Mouse (Mus musculus) limb, embryonic 14.5 days (tissue): Measurements from ENCODE around the gene Csf3. TPM values are rescaled to one million over a fixed set of nuclear protein-coding genes. Genes with fewer than 3 reads are reported as not detected.
A peak's percentile ranks its signal among the peaks of the same experiment; 100 is the strongest.

Experiments
- ATAC-seq: fragments of 200-750 bp; cut with Nextera tagmentation; 2 replicates; pipeline ENCODE4 v1.8.0; 2017; ENCODE audit warnings: low read depth, moderate number of reproducible peaks, moderate TSS enrichment; ENCODE audit not compliant: low FRiP score
- DNase-seq: peaks from one replicate; pipeline ENCODE4 v3.0.0-alpha.2; 2015; ENCODE audit warnings: low spot score
- H3K27ac ChIP-seq: fragments of 300-500 bp; sonication (generic); replicated peaks from 2 replicates; pipeline ENCODE4 v1.5.1; 2014; ENCODE audit warnings: low read depth, mild to moderate bottlenecking, low read length, moderate library complexity, mixed read lengths
- H3K27me3 ChIP-seq: fragments of 300-500 bp; sonication (generic); 2 replicates; pipeline ENCODE4 v1.6.1; 2014; ENCODE audit warnings: low read length, mixed read lengths; ENCODE audit not compliant: control insufficient read depth, insufficient read depth
- H3K36me3 ChIP-seq: fragments of 300-500 bp; sonication (generic); 2 replicates; pipeline ENCODE4 v1.6.1; 2014; ENCODE audit warnings: mild to moderate bottlenecking, low read length, moderate library complexity, mixed read lengths; ENCODE audit not compliant: control insufficient read depth, insufficient read depth
- H3K4me1 ChIP-seq: fragments of 300-500 bp; sonication (generic); 2 replicates; pipeline ENCODE4 v1.6.1; 2014; ENCODE audit warnings: antibody characterized with exemption, low read length, mixed read lengths; ENCODE audit not compliant: control insufficient read depth, insufficient read depth
- H3K4me2 ChIP-seq: fragments of 300-500 bp; sonication (generic); replicated peaks from 2 replicates; pipeline ENCODE4 v1.6.1; 2014; ENCODE audit warnings: low read depth, mild to moderate bottlenecking, low read length, moderate library complexity; ENCODE audit not compliant: severe bottlenecking
- H3K4me3 ChIP-seq: fragments of 300-500 bp; sonication (generic); replicated peaks from 2 replicates; pipeline ENCODE4 v1.5.1; 2014; ENCODE audit warnings: low read length
- H3K9ac ChIP-seq: fragments of 300-500 bp; sonication (generic); 2 replicates; pipeline ENCODE4 v1.6.1; 2014; ENCODE audit warnings: mild to moderate bottlenecking, low read depth, low read length, moderate library complexity; ENCODE audit not compliant: severe bottlenecking
- H3K9me3 ChIP-seq: fragments of 300-500 bp; sonication (generic); 2 replicates; pipeline ENCODE4 v1.6.1; 2016; ENCODE audit warnings: low read length; ENCODE audit not compliant: control insufficient read depth
- POLR2A ChIP-seq: fragments of 200-500 bp; IDR thresholded peaks from 2 replicates; pipeline ENCODE4 v1.8.0; 2012; ENCODE audit warnings: inconsistent platforms, mild to moderate bottlenecking, moderate library complexity, borderline replicate concordance; ENCODE audit not compliant: insufficient read depth, insufficient read length; ENCODE audit errors: extremely low read depth
- WGBS: fragments of 180-500 bp; shearing (Covaris S2); extraction: QIAGEN DNeasy Blood & Tissue Kit; methylation state at CpG from one replicate; pipeline ENCODE4 v1.1.7; 2014; 5-methylcytosine and 5-hydroxymethylcytosine counted together
- polyA plus RNA-seq, 2 experiments: library from polyadenylated mRNA; depleted of rRNA in 1 of 2; stranded (reverse) in 1 of 2; unstranded in 1 of 2; fragments of >200 nt; fragmentation: Nextera tagmentation in 1 of 2; extraction: Ambion mirVana in 1 of 2; gene quantifications; 2 replicates each; pipeline versions ENCODE4 v1.2.1 to v1.2.3; 2012 to 2014

Gene Csf3
- polyA plus RNA-seq, 2 experiments, result 0.11 TPM; not detected in 1

DNA sequence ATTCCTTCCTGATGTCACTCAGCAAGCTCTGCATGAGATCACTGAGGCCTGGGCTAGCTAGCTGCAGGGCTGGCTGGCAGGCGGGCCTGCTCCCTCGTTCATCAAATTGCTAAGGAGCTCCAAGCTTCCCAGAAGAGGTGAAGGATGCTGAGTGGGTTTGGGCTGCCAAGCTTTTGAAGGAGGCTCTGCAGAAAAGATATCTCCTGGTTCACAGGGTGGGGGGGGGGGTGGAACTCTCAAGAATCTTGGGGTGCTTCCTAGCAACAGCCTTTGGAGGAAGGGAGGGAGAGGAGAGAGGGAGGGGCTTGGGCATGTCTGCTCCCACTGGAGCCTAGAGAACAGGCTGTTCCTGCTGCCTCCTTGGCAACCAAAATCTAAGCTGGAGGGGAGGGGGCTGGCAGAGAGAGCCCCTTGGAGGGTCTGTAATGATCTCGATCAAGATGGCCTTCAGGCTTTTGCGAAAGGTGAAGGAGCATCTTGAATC lies 37.4 kb downstream of the Csf3 start:
- Histone ChIP-seq H3K4me3 (no peak overlapping the region), H3K27me3 (no peaks in the 10 kb centered on the region), H3K36me3 (no peaks in the 10 kb centered on the region), H3K4me2 (no peak overlapping the region), H3K27ac (no peak overlapping the region), H3K4me1 (peaks cover 21% of the 10 kb centered on the region), H3K9ac (no peak overlapping the region), H3K9me3 (no peaks in the 10 kb centered on the region)
- ATAC-seq (no peak), DNase-seq (no peak)
- TF ChIP-seq POLR2A, result no peak
- WGBS, result 55% methylated on average over 4 of the region's 4 CpGs

- H3K36me3 ChIP-seq, result no peaks in the 10 kb centered on the region
- WGBS, result 85% methylated on average over 7 of the region's 9 CpGs
- no peak overlapping the region for H3K4me3 ChIP-seq
- no peak overlapping the region for H3K27ac ChIP-seq
- no peak for TF ChIP-seq POLR2A
- ATAC-seq, result no peak
- DNase-seq, result no peak
- no peaks in the 10 kb centered on the region for H3K27me3 ChIP-seq
- peaks cover 26% of the 10 kb centered on the region for H3K4me1 ChIP-seq
- H3K9ac ChIP-seq, result no peak overlapping the region
- no peak overlapping the region for H3K4me2 ChIP-seq
- H3K9me3 ChIP-seq, result no peaks in the 10 kb centered on the region
Observed at GRCm38 (mm10) chr11:98738925-98739324, 37.9 kb downstream of the Csf3 start.

DNA sequence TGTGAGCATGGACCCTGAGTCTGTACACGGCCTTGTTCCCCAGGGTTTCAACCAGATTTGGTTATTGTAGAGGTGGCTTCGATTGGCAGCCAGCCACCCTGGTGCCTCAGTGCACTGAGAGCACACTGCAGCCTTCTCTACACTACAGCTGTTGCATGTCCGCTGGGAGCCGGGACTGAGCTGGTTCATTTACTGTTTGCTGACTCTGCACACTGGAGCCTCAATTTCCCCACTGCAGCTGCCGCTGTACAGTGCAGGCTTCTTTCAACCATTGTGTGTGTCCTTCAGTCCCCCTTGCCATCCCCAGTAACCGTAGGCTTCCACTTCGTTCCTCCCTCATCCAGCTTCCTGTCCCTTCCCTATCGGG lies 38.9 kb downstream of the Csf3 start:
- H3K27ac ChIP-seq, result peak overlapping the region; percentile 72
- ATAC-seq (no peak), DNase-seq (no peak)
- peak overlapping the region; percentile 71 for H3K4me2 ChIP-seq
- H3K9ac ChIP-seq, result peak overlapping the region; percentile 34; the same call in 1 of the 2 replicates
- no peaks in the 10 kb centered on the region for H3K36me3 ChIP-seq
- H3K27me3 ChIP-seq, result no peaks in the 10 kb centered on the region
- peaks cover 36% of the 10 kb centered on the region for H3K4me1 ChIP-seq
- H3K9me3 ChIP-seq, result no peaks in the 10 kb centered on the region
- WGBS, result 9% methylated on average over 8 of the region's 8 CpGs
- peak overlapping the region; percentile 91 for H3K4me3 ChIP-seq
- TF ChIP-seq POLR2A, result no peak

DNA sequence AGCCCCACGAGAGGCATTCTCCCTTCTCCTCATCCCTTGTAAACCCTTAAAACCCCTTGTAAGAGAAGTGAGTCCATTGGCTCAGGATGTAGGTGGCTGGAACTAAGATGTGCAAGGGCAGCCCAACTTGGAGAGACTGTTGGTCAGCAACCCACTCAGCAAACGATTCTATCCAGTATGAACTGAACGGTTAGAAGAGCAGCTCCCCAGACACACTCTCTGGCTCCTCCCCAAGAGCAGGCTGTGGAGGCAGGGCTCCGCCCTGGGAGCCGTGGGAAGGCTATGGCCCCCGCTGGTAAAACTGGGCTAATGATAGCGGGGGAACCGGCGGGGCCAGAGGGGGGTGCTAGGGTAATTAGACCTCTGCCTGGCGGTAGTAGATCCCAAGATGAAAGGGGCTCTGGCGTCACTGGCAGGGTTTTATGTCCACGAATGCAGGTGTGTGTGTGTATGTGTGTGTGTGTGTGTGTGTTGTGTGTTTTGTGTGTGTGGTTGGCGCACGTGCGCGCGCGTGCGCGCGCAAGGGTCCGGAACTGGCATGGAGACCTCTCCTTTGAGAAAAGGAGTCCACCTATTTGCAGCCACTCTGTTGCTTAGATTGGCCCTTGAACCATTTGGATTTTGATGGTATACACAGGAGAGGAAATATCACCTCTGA lies 39.5 kb downstream of the Csf3 start, which contains the start of gene Thra:
Gene Thra (plus strand): TSS at position 246 of the 658 bp plus-strand sequence.
- 0 out of 2 replicates have a peak, but pooled peaks have one; percentile 25 for TF ChIP-seq POLR2A
- Histone ChIP-seq H3K9me3 (no peaks in the 10 kb centered on the region), H3K4me1 (peaks cover 40% of the 10 kb centered on the region), H3K9ac (peak within 1 kb of the TSS; percentile 88), H3K4me2 (peak within 1 kb of the TSS; percentile 71), H3K27ac (peak within 1 kb of the TSS; percentile 81), H3K27me3 (no peaks in the 10 kb centered on the region), H3K4me3 (peak within 1 kb of the TSS; percentile 91), H3K36me3 (no peaks in the 10 kb centered on the region)
- DNase-seq (peak; percentile 71), ATAC-seq (peak; percentile 38; the same call in 1 of the 2 replicates)
- under 1% methylated on average over 22 of the region's 22 CpGs for WGBS

DNA sequence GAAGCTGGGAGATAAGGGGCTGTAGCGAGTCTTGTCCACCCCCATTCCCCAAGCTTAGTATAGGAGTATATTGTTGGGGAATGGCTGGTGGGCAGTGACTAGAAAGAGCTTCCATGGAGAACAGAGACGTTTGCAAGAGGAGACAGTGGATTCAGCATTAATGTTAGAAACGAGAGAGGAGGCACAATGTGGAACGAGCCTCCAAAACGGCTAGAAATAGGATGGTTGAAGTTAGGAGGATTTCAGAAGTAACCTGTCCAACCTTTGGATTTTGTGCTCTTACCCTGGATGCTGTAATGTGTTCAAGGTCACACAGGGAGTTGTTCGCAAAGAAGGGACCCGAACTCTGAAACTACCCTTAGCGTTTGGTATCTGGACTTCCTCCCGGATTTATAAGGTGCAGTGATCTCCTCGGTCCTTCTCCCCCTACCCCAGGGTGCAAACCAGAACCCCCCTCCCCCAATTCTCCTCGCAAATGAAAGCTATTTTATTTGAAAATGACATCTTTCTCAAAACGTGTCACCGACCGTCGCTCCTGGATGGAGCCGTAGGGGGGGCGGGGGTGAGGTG lies 40.1 kb downstream of the Csf3 start:
- no peaks in the 10 kb centered on the region for H3K27me3 ChIP-seq
- DNase-seq (peak; percentile 3), ATAC-seq (0 out of 2 replicates have a peak, but pooled peaks have one; percentile 8)
- H3K4me2 ChIP-seq, result peak overlapping the region; percentile 71
- H3K4me3 ChIP-seq, result peak overlapping the region; percentile 91
- peak overlapping the region; percentile 88 for H3K9ac ChIP-seq
- WGBS, result 1% methylated on average over 17 of the region's 17 CpGs
- H3K4me1 ChIP-seq, result peaks cover 45% of the 10 kb centered on the region
- no peaks in the 10 kb centered on the region for H3K9me3 ChIP-seq
- peak overlapping the region; percentile 81 for H3K27ac ChIP-seq
- no peaks in the 10 kb centered on the region for H3K36me3 ChIP-seq
- TF ChIP-seq POLR2A, result no peak
